Mouse (Mus musculus): ENCODE measurements around the gene Bphl. TPM values are rescaled to one million over a fixed set of nuclear protein-coding genes. Genes with fewer than 3 reads are reported as not detected.
"Not testable (repeated sequence)": the region's sequence is repeated elsewhere in the genome, so short reads cannot be mapped to it uniquely, and the experiment has no call there.

Bphl gene
- total RNA-seq, 2 experiments from 2014 or later, result 28.5 to 29.2 TPM

DNA sequence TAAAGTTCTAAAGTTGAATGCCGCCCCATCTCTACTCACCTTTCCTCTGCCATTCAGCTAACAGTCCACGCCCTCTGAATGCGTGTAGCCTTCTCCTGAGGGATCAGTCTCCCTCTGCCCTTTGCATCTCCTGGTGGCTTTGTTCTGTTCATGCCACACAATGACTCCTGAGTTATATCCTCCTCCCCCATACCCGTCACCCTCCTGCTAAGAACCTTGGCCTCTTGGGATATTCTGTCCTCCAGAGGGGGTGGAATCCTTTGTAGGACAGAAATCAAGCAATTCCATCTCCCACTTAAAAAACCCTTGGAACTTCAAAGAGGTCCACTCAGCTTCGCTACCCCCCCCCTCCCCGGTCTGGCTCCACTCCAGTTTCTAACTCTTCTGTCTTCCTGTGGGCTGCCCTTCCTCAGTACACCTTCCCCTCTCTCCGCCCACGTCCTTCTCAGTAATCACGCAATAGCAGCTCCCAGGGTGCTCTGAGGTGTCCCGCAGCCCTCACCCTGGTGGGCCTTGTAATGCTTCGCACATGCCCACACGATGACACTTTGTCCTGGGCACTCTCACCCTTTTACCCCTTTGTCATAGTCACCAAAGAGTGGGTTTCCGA, 16.4 kb downstream of the Bphl start:
- DNase-seq, result no peak

DNA sequence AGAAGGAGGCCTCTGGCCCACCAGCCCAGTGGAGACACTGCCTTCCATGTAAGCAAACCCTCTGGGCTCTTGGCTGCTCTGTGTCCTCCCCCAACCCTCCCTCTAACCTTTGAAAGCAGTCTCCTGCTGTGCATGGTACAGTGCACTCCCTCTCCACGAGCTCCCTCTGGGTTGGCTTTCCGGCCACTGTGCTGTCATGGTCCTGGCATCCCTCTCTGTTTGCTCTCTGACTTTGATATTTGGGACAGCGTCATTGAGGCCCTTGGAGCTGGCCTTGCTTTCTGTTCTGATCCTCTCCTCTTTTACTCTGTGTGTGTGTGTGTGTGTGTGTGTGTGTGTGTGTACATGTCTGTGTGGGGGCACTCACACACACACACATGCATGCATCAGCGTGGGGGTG, 17.0 kb downstream of the Bphl start:
- no peak for DNase-seq

DNA sequence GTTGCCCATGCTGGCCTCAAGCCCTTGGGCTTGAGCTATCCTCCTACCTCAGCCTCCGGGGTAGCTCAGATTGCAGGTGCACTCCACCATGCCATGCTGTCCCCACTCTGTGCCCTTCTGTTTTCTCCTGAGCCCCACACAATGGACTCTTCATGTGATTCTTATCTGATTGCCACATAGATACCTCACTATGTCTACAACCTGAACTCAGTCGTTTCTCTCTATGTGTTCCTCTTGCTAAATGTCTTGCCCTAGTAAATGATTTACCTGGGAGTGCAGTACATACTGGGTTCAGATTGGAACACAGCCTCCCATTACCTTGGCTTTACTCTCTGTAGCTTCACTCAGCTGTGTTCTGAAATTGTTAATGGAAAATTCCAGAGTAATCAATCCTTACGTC, 17.6 kb downstream of the Bphl start:
- no peak for DNase-seq

- DNase-seq, result no peak
Observed at GRCm38 (mm10) chr13:34057252-34057651, 19.9 kb downstream of the Bphl start.

DNA sequence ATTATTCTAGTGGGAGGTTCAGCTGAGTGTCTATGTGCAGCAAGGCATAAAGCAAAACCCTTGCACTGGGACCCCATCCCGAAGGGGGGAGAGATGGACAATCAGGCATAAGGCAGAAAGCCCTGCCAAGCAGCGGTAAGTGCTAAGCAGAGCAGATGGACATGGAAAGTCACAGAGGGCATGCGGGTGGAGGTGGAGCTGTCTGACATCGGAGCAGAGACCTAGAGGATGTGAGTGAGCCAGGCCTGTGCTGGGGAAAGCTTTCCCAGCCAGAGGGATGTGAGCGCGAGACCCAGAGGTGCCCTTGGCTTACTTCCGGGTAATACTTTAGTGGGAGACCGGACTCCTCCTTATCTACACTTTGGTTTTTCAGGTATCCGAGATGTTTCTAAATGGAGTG, 22.7 kb downstream of the Bphl start:
- peak; percentile 31 for DNase-seq

GRCm38 (mm10) chr13:34062466-34062865, 25.1 kb downstream of the Bphl start:
- DNase-seq, result no peak

- DNase-seq, result no peak
Observed at GRCm38 (mm10) chr13:34066351-34066750, 29.0 kb downstream of the Bphl start.

- DNase-seq, result no peak
Observed at GRCm38 (mm10) chr13:34070296-34070695, 32.9 kb downstream of the Bphl start.

DNA sequence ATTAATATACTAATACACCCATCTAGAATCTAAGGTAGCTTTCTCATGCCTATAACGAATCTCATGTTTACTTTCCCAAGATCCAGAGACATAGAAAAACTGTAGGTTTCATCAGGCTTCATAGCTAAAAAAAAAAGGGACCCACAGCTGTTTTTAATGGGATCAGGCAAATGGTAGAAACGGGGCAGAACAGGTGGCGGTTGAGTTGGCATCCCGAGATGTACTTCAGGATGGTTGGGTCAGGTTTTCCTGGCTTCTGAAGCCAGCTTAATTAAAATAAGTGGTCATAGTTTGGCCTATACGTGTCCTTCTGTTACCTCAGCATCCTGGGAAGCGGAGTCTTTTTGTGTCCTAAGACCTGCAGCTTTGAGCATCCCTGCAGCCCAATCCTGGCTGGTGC, 34.4 kb downstream of the Bphl start:
- no peak for DNase-seq

DNA sequence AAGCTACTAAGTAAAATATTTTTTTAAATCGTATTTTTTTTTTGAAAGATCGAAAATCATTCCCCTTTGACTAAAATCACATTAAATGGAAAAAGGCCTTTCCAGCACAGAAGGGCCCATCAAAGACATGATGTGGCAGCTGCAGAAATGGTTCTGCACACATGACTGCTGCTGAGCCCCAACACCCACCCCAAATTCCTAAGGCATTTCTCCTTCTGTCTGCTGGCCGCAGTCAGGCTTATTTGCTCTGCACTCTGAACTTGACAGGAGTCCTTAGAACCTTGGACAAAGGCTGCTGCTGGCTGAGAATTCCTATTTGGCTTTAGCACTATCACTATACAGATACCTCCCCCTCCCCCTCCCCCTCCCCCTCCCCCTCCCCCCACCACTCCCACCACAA, 35.5 kb downstream of the Bphl start:
- no peak for DNase-seq

GRCm38 (mm10) chr13:34074441-34074840, 37.0 kb downstream of the Bphl start:
- DNase-seq, result not testable (repeated sequence)

GRCm38 (mm10) chr13:34075893-34076292, 38.5 kb downstream of the Bphl start:
- DNase-seq, result not testable (repeated sequence)

DNA sequence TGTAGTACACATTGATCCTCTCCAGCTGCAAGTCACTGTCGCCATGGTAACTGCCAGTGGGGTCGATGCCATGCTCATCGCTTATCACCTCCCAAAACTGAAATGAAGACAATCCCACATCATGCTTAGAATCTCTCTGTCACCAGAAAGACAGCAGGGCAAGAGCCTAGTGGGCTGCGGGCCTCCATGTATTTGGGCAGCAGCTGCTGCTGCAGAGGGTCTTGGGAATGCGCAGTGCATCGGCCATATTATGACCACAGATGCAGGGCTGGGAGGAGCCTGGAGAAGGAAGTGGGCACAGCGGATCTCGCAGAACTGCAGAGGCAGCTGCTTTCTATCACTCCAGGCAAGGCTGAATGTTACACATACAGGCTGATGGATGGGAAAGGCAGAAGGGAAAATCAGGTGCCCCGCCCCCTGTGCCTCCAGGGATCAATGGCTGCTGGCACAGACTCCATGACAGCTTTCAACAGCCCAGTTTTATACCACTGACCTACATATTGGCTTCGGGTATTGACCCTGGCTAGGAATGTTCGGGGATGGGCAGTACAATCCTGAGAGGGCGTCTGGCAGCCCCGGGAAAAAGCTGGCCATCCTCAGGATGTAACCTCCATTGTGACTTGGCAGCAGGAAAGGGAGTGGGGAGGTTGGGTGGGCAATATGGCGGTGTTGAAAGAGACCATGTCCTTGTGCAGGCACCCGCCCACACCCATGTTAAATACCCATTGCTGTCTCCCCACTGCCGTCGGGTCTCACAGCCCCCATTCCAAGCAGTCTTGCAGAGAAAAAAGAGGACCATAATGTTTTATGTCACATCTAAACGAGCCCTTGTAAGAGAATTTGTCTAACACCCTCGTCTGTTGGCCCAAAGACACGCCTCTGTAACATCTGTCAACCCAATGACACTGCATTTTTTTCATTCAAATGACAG, 39.4 kb downstream of the Bphl start:
- peak; percentile 42 for DNase-seq

GRCm38 (mm10) chr13:34077492-34078271, 40.3 kb downstream of the Bphl start, which contains the start of gene Tubb2a:
Tubb2a (minus strand) TSS chr13:34078007.
- DNase-seq, result peak; percentile 98

- no peak for DNase-seq
Observed at GRCm38 (mm10) chr13:34078500-34079280, 41.3 kb downstream of the Bphl start.

DNA sequence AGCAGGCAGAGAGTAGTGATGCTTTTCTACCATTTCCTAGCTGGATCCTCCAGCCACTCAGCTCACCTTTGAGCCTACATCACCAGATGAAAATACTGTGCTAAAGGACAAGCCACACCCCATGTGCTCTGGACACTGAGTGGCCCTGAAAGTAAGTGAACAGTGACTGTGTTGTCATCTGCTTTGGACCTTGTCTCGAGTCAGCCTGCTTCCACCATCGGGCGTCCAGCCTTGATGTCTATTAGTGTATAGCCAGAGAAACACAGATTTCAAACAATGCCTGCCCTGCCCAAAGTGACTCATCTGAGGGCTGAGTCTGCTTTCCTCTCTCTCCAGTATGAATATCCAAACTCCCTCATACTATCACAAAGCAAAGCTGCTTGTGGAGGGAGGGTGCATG, 42.4 kb downstream of the Bphl start:
- no peak for DNase-seq

GRCm38 (mm10) chr13:34081926-34082325, 44.5 kb downstream of the Bphl start:
- no peak for DNase-seq

DNA sequence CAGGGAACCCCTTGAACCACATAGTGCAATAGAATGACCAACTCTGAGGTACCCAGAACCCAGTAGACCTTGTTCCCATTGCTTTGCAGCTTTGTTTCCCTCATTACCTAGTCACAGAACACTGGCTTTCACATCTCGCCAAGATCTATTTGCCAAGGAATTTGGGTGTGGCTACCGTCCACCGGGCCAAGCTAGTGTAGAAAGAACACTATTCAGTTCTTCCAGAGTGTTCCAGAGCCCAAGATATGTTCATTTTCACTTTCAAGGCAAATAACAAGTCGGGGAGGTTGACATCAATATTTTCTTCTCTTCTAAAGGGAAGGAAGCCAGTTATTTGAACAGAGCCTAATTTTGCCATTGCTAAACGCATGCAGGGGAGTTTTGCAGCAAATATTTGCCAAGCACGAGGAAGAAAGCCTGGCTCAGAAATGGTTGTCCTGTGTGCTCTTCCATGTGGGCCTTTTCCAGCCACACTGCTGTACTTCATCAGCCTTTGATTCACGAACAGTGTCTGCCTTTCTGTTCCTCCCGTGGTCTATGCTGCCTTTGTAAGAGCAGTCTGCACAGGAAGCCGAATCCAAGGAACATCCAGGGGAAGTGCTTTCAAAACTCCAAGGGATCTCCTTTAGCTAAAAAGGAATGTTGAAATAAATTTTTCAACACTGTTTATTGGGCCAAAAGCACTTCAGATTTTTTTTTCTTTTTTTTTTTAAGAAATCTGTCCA, 46.8 kb downstream of the Bphl start:
- DNase-seq, result no peak

- DNase-seq, result no peak
Observed at GRCm38 (mm10) chr13:34087052-34087812, 49.8 kb downstream of the Bphl start.

DNA sequence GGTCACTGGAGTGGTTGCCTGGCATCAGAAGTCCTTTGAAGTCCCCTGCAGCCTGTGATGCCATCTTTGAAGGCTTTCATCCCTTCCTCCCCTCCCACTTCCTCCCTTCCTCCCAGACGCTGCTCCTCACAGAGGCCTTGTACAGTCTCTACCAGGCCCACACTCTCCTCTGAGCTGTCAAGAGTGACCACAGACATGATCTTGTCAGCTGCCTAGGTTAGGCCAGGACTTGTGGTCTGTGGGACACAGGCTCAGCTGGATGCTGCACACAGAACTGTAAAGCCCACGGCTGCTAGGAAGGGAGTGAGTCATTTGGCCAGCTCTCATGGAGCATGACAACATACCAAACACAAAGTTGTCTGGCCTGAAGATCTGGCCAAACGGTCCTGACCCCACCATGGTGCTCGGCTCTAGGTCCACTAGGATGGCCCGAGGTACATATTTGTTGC, 50.8 kb downstream of the Bphl start:
- not testable (repeated sequence) for DNase-seq

GRCm38 (mm10) chr13:34088871-34089288, 51.5 kb downstream of the Bphl start:
- no peak for DNase-seq

Data from heart, postnatal 4 days (tissue).